Mouse (Mus musculus) lung, adult 10 weeks (tissue): Measurements from ENCODE around the gene Cd300ld3. TPM values are rescaled to one million over a fixed set of nuclear protein-coding genes. Genes with fewer than 3 reads are reported as not detected.

Source experiments
- polyA plus RNA-seq: library from polyadenylated mRNA; stranded (reverse); fragments of 350-450 nt; fragmentation: Illumina TruSeq; extraction: RNeasy Lipid Tissue Mini Kit (QIAGEN cat#74804); gene quantifications from one replicate; pipeline ENCODE4 v1.2.3, GENCODE M21; 2014; ENCODE audit warnings: low read depth, low replicate concordance; ENCODE audit not compliant: insufficient read depth

The Cd300ld3 gene
- polyA plus RNA-seq, result 2.4 TPM

DNA sequence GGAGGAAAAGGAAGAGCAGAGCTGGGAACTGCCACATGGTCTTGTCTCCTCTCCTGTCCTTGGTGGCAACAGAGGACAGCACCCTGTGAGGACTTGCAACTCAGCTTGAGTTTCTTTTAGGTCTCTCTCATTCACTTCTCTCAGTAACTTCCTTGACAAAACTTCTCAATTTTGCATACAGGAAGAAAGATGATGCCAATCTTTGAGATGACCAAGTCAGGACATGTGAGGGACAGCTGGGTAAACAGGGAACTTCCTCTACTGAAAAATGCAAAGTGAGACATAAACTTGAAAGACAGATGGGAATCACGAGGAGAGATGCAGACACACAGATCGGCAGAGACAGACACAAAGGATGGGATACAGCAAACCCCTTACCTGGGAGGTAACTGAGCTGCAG is at the start of gene Cd300ld3:
Gene Cd300ld3, minus strand, starts transcription at position 151 of the 400 bp plus-strand sequence.

DNA sequence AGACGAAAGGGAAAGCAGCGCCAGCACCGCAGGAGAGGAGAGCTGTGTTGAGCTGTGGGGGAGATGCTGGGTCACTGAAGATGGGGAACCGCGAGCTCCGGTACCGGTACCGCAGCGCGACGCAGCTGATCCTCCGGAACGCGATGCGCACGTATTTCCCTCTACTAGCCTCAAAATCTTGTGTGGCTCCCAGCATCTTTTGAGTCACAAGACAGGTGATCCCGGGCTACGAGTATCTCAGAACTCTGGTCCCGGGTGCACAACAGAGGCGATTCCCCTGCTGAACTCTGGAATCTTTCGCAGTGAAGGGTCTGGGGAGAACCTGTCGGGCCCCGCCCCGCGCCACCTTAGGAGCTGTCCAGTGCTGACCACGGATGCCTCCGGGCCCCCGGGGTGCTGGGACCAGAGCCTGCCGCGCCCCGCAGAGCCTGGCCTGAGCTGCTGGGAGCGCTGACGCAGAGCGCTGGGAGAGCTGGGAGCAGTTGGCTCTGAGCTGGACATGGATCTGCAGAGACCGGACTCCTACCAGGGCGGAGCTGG is 43.2 kb upstream of the Cd300ld3 start, which contains the start of gene Rab37:
Gene Rab37, plus strand, starts transcription at position 70 of the 540 bp plus-strand sequence.

DNA sequence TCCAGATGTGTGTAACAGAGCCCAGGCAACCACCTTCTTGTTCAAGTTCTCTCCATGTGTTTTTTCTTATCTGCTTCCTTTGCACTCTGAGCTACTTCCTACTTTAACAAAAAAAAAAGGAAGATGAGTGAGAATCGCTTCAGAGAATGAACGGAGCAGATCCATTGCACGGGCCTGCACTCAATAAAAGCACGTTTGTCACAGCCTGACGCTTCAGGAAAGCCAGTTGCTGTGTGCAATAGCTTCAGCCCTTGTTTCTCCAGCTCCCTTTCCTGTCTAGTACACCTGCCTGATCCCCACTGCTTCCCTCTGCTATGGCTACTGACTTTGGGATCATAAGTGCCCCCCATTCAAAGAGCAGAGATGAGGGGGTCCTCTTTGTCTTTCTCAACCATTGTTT is 13.9 kb upstream of the Cd300ld3 start, which contains the start of gene Cd300e:
Gene Cd300e, minus strand, starts transcription at position 101 of the 400 bp plus-strand sequence.

DNA sequence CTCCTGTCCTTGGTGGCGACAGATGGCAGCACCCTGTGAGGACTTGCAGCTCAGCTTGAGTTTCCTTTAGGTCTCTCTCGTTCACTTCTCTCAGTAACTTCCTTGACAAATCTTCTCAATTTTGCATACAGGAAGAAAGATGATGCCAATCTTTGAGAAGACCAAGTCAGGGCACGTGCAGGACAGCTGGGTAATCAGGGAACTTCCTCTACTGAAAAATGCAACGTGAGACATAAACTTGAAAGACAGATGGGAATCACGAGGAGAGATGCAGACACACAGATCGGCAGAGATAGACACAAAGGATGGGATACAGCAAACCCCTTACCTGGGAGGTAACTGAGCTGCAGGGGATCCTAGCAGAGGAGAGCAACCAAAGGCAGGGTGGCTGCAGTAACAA is 10.5 kb downstream of the Cd300ld3 start, which contains the start of gene Cd300ld5:
Gene Cd300ld5, minus strand, starts transcription at position 101 of the 400 bp plus-strand sequence.

DNA sequence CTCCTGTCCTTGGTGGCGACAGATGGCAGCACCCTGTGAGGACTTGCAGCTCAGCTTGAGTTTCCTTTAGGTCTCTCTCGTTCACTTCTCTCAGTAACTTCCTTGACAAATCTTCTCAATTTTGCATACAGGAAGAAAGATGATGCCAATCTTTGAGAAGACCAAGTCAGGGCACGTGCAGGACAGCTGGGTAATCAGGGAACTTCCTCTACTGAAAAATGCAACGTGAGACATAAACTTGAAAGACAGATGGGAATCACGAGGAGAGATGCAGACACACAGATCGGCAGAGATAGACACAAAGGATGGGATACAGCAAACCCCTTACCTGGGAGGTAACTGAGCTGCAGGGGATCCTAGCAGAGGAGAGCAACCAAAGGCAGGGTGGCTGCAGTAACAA is 21.3 kb downstream of the Cd300ld3 start, which contains the start of gene Cd300ld4:
Gene Cd300ld4, minus strand, starts transcription at position 101 of the 400 bp plus-strand sequence.

DNA sequence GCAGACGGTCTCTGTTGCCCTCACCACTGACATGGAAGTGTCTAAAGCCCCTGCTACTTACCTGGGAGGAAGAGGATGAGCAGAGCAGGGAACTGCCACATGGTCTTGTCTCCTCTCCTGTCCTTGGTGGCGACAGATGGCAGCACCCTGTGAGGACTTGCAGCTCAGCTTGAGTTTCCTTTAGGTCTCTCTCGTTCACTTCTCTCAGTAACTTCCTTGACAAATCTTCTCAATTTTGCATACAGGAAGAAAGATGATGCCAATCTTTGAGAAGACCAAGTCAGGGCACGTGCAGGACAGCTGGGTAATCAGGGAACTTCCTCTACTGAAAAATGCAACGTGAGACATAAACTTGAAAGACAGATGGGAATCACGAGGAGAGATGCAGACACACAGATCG is 32.1 kb downstream of the Cd300ld3 start, which contains the start of gene Cd300ld2:
Gene Cd300ld2, minus strand, starts transcription at position 101 of the 400 bp plus-strand sequence.

DNA sequence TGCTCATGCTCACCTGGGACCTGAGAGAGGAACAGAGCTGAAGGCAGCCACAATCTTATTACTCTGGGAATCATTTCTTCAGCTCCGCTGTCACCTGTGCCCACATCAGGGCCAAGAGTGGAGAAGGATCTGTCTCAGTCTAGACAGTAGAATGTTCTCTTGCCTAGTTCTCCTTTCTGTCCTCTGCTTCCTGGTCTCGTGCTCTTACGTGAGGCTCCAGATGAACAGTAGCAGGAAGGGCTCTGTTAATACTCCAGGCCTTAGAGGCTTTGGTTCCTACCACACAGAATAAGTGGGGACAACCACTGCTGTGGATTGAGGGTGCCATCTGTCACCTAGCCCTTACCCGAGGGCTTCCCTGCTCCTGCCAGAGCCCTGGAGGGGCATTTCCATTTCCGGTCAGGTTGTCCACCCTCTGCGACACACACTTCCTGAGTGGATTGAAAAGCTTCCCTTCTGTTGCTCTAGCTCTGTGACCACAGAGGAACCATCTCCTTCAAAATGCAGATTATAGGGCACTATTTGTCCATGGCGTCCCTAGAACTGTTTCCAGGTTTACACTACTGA is 46.7 kb downstream of the Cd300ld3 start, which contains the start of gene Cd300c2:
Gene Cd300c2, minus strand, starts transcription at position 407 of the 567 bp plus-strand sequence.

Other genes starting within 250 kb of the Cd300ld3 start
- gene Gpr142, start 249.5 kb downstream of the Cd300ld3 start, polyA plus RNA-seq, result not detected
- gene Gprc5c, start 197.3 kb downstream of the Cd300ld3 start, polyA plus RNA-seq, result 5.0 TPM
- gene Cd300a, start 158.4 kb downstream of the Cd300ld3 start, polyA plus RNA-seq, result 5.6 TPM
- gene Cd300lb, start 114.0 kb downstream of the Cd300ld3 start, polyA plus RNA-seq, result 3.8 TPM
- 1.2 TPM for gene Cd300c, start 79.3 kb downstream of the Cd300ld3 start, polyA plus RNA-seq
- gene Cd300ld, start 58.5 kb downstream of the Cd300ld3 start, polyA plus RNA-seq, result 4.7 TPM
- 24.2 TPM for gene Cd300c2, start 46.5 kb downstream of the Cd300ld3 start, polyA plus RNA-seq
- gene Cd300ld2, start 32.2 kb downstream of the Cd300ld3 start, polyA plus RNA-seq, result not detected
- gene Cd300ld4, start 21.4 kb downstream of the Cd300ld3 start, polyA plus RNA-seq, result not detected
- gene Cd300ld5, start 10.6 kb downstream of the Cd300ld3 start, polyA plus RNA-seq, result 0.79 TPM
- gene Cd300e, start 13.8 kb upstream of the Cd300ld3 start, polyA plus RNA-seq, result 1.3 TPM
- 1.1 TPM for gene Rab37, start 43.0 kb upstream of the Cd300ld3 start, polyA plus RNA-seq
- 6.7 TPM for gene Cd300lf, start 85.6 kb upstream of the Cd300ld3 start, polyA plus RNA-seq
- gene Slc9a3r1, start 114.9 kb upstream of the Cd300ld3 start, polyA plus RNA-seq, result 44.9 TPM
- 4.0 TPM for gene Tmem104, start 139.1 kb upstream of the Cd300ld3 start, polyA plus RNA-seq
- 33.1 TPM for gene Nat9, start 139.4 kb upstream of the Cd300ld3 start, polyA plus RNA-seq
- gene Grin2c, start 218.8 kb upstream of the Cd300ld3 start, polyA plus RNA-seq, result 0.39 TPM
- 6.9 TPM for gene Fdxr, start 228.6 kb upstream of the Cd300ld3 start, polyA plus RNA-seq
- gene Fads6, start 249.3 kb upstream of the Cd300ld3 start, polyA plus RNA-seq, result 0.99 TPM